Mouse (Mus musculus) midbrain, embryonic 13.5 days (tissue): ENCODE measurements around the gene Idh2. TPM values are rescaled to one million over a fixed set of nuclear protein-coding genes. Genes with fewer than 3 reads are reported as not detected.

ENCODE experiments used
- ATAC-seq: fragments of 200-750 bp; cut with Nextera tagmentation; 2 replicates; pipeline ENCODE4 v1.8.0; 2017; ENCODE audit warnings: mild to moderate bottlenecking, moderate TSS enrichment, moderate library complexity
- H3K27ac ChIP-seq: fragments of 300-500 bp; sonication (generic); 2 replicates; pipeline ENCODE4 v1.5.1; 2015; ENCODE audit warnings: inconsistent platforms, mild to moderate bottlenecking, moderate library complexity
- H3K27me3 ChIP-seq: fragments of 300-500 bp; sonication (generic); 2 replicates; pipeline ENCODE4 v1.6.1; 2015; ENCODE audit warnings: mild to moderate bottlenecking, inconsistent platforms
- H3K36me3 ChIP-seq: fragments of 300-500 bp; sonication (generic); 2 replicates; pipeline ENCODE4 v1.6.1; 2015; ENCODE audit warnings: mild to moderate bottlenecking, inconsistent platforms
- H3K4me1 ChIP-seq: fragments of 300-500 bp; sonication (generic); replicated peaks from 2 replicates; pipeline ENCODE4 v1.6.1; 2015; ENCODE audit warnings: inconsistent platforms
- H3K4me2 ChIP-seq: fragments of 300-500 bp; sonication (generic); replicated peaks from 2 replicates; pipeline ENCODE4 v1.6.1; 2015; ENCODE audit warnings: moderate library complexity, mild to moderate bottlenecking, inconsistent platforms
- H3K4me3 ChIP-seq: fragments of 300-500 bp; sonication (generic); replicated peaks from 2 replicates; pipeline ENCODE4 v1.5.1; 2015; ENCODE audit warnings: mild to moderate bottlenecking, inconsistent platforms
- H3K9ac ChIP-seq: fragments of 300-500 bp; sonication (generic); replicated peaks from 2 replicates; pipeline ENCODE4 v1.6.1; 2015; ENCODE audit warnings: mild to moderate bottlenecking, inconsistent platforms
- H3K9me3 ChIP-seq: fragments of 300-500 bp; sonication (generic); 2 replicates; pipeline ENCODE4 v1.6.1; 2016; ENCODE audit warnings: mild to moderate bottlenecking, inconsistent platforms
- WGBS: fragments of 180-500 bp; shearing (Covaris S2); methylation state at CpG from one replicate; pipeline ENCODE4 v1.1.7; 2015; 5-methylcytosine and 5-hydroxymethylcytosine counted together
- polyA plus RNA-seq: library from polyadenylated mRNA; unstranded; fragments of >200 nt; fragmentation: Nextera tagmentation; extraction: Ambion mirVana; gene quantifications from 2 replicates; pipeline ENCODE4 v1.2.1, GENCODE M21; 2015

The Idh2 gene
- polyA plus RNA-seq, 1 experiment from 2014 or later, result 296 TPM

- Histone ChIP-seq H3K27me3 (no peaks in the 10 kb centered on the region), H3K9ac (no peak overlapping the region), H3K9me3 (no peaks in the 10 kb centered on the region), H3K4me3 (no peak overlapping the region), H3K4me2 (no peak overlapping the region), H3K36me3 (peaks cover 98% of the 10 kb centered on the region), H3K4me1 (peaks cover 3% of the 10 kb centered on the region; the same call in 1 of the 2 replicates), H3K27ac (no peak overlapping the region)
- 73% methylated on average over 5 of the region's 5 CpGs for WGBS
- ATAC-seq, result no peak
These were observed 20.7 kb downstream of the Idh2 start for GRCm38 (mm10) chr7:80094481-80094880.

GRCm38 (mm10) chr7:80092351-80093046, 22.7 kb downstream of the Idh2 start:
- no peaks in the 10 kb centered on the region for H3K27me3 ChIP-seq
- no peak overlapping the region for H3K4me3 ChIP-seq
- H3K27ac ChIP-seq, result peak overlapping the region; percentile 20; the same call in 1 of the 2 replicates
- peaks cover 3% of the 10 kb centered on the region; the same call in 1 of the 2 replicates for H3K4me1 ChIP-seq
- 82% methylated on average over 9 of the region's 9 CpGs for WGBS
- H3K9me3 ChIP-seq, result no peaks in the 10 kb centered on the region
- peaks cover 97% of the 10 kb centered on the region for H3K36me3 ChIP-seq
- no peak overlapping the region for H3K4me2 ChIP-seq
- 0 out of 2 replicates have a peak, but pooled peaks have one; percentile 27 for ATAC-seq
- no peak overlapping the region for H3K9ac ChIP-seq

- no peaks in the 10 kb centered on the region for H3K27me3 ChIP-seq
- H3K4me1 ChIP-seq, result peaks cover 3% of the 10 kb centered on the region; the same call in 1 of the 2 replicates
- no peak overlapping the region for H3K27ac ChIP-seq
- no peaks in the 10 kb centered on the region for H3K9me3 ChIP-seq
- no peak overlapping the region for H3K4me2 ChIP-seq
- ATAC-seq, result no peak
- H3K4me3 ChIP-seq, result no peak overlapping the region
- H3K36me3 ChIP-seq, result peaks cover 97% of the 10 kb centered on the region
- H3K9ac ChIP-seq, result no peak overlapping the region
- WGBS, result 88% methylated on average over 4 of the region's 4 CpGs
These were observed 23.4 kb downstream of the Idh2 start for GRCm38 (mm10) chr7:80091866-80092210.

DNA sequence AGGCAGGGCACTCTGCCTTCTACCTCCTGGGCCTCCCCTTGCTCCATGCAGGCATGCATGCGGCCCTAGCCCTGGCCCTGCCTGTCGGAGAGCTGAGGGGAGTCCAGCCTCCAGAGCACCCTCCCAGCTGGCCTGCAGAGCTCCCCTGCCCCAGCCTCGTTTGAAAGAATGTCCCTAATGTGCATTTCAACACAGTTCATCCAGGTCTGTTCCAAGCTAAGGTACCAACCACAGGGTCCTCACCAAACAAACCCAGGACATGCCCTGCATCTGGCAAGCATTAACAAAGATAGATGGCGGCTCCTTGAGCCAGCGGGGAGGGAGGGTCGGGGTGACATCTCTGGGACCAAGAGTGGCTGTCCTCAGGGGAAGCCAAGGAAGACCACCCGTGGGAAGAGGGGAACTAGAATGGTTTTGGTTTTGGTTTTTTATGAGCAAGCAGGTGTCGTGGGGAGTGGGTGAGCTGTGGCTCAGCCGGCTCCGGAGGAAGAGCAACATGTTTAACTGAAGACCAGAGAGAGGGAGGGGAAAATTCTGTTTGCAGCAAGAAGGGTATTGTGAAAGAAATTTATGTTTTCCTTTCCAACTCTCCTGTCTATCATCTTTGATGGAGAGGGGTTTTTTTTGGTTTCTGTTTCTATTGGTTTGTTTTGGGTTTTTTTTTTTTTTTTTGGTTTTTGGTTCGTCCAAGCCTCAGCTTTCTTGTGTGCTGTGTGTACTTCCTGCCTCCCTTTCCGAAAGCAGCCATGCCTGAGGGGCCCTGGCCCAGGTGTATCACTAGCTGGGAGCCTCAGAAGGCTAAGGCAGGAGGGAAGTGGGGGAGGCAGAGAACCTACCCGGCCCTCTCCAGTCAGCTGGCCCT, 24.0 kb downstream of the Idh2 start:
- ATAC-seq, result no peak
- WGBS, result 74% methylated on average over 13 of the region's 13 CpGs
- no peak overlapping the region for H3K4me2 ChIP-seq
- no peaks in the 10 kb centered on the region for H3K9me3 ChIP-seq
- no peak overlapping the region for H3K27ac ChIP-seq
- peaks cover 3% of the 10 kb centered on the region; the same call in 1 of the 2 replicates for H3K4me1 ChIP-seq
- peaks cover 97% of the 10 kb centered on the region for H3K36me3 ChIP-seq
- no peak overlapping the region for H3K4me3 ChIP-seq
- H3K27me3 ChIP-seq, result no peaks in the 10 kb centered on the region
- H3K9ac ChIP-seq, result no peak overlapping the region

DNA sequence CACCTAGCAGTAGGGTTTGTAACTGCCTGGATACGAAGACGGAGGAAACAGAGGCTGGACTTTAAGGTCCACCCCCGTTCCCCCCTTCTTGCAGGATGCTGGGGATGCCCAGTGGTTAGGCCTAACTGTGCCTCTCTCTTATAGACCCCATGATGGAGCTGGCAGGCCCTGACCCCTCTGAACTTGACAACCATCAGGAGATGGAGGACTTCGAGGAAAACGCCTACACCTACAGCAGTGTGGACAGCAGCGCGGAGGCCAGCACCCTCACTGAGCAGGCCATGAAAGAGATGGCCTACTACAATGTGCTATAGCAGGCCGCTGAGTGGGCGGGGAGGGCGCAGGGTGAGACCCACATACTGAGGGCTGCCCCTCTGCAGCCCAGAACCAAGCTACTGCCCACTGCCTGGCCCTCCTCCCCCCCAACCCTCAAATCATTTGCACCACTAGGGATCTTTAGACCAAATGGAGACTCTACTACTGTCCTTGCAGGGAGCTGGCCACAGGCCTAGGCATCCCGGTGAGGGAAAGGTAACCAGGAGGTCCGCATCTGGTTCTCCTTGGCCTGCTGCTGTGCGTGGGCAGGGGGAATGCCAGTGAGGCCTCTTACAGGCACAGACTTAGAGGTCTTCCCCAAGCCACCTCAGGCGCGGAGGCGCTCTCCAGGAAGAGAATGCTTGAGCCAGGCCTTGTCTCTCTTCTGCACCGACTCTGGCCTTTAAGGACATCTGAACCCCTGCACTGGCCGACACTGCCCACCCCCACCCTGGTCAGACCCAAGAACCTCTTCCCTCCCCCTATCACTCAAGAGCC, 24.8 kb downstream of the Idh2 start:
- Histone ChIP-seq H3K4me1 (peaks cover 3% of the 10 kb centered on the region; the same call in 1 of the 2 replicates), H3K4me3 (no peak overlapping the region), H3K36me3 (peaks cover 95% of the 10 kb centered on the region), H3K27ac (no peak overlapping the region), H3K9ac (no peak overlapping the region), H3K27me3 (no peaks in the 10 kb centered on the region), H3K9me3 (no peaks in the 10 kb centered on the region), H3K4me2 (no peak overlapping the region)
- ATAC-seq, result peak; percentile 24; the same call in 1 of the 2 replicates
- WGBS, result 87% methylated on average over 18 of the region's 18 CpGs

- Histone ChIP-seq H3K9ac (no peak overlapping the region), H3K4me2 (no peak overlapping the region), H3K27ac (no peak overlapping the region), H3K36me3 (peaks cover 81% of the 10 kb centered on the region), H3K9me3 (no peaks in the 10 kb centered on the region), H3K4me1 (peaks cover 6% of the 10 kb centered on the region; the same call in 1 of the 2 replicates), H3K27me3 (no peaks in the 10 kb centered on the region), H3K4me3 (no peak overlapping the region)
- 90% methylated on average over 9 of the region's 9 CpGs for WGBS
- no peak for ATAC-seq
These were observed 27.0 kb downstream of the Idh2 start for GRCm38 (mm10) chr7:80088191-80088590.

GRCm38 (mm10) chr7:80085970-80086715, 29.0 kb downstream of the Idh2 start:
- Histone ChIP-seq H3K27me3 (no peaks in the 10 kb centered on the region), H3K27ac (no peak overlapping the region), H3K9ac (no peak overlapping the region), H3K4me1 (0 out of 2 replicates have a peak, but pooled peaks cover 3% of the 10 kb centered on the region), H3K9me3 (no peaks in the 10 kb centered on the region), H3K36me3 (peaks cover 82% of the 10 kb centered on the region), H3K4me3 (no peak overlapping the region), H3K4me2 (no peak overlapping the region)
- 88% methylated on average over 33 of the region's 33 CpGs for WGBS
- no peak for ATAC-seq

- Histone ChIP-seq H3K9me3 (no peaks in the 10 kb centered on the region), H3K4me1 (peaks cover 12% of the 10 kb centered on the region; the same call in 1 of the 2 replicates), H3K27ac (no peak overlapping the region), H3K36me3 (peaks cover 69% of the 10 kb centered on the region), H3K9ac (no peak overlapping the region), H3K4me3 (no peak overlapping the region), H3K4me2 (no peak overlapping the region), H3K27me3 (no peaks in the 10 kb centered on the region)
- peak; percentile 74 for ATAC-seq
- WGBS, result 62% methylated on average over 7 of the region's 7 CpGs
These were observed 30.7 kb downstream of the Idh2 start for GRCm38 (mm10) chr7:80084484-80084931.

- Histone ChIP-seq H3K27ac (no peak overlapping the region), H3K36me3 (peaks cover 43% of the 10 kb centered on the region), H3K9me3 (no peaks in the 10 kb centered on the region), H3K4me1 (peaks cover 35% of the 10 kb centered on the region), H3K9ac (no peak overlapping the region), H3K4me2 (no peak overlapping the region), H3K27me3 (no peaks in the 10 kb centered on the region), H3K4me3 (no peak overlapping the region)
- no peak for ATAC-seq
- WGBS, result 94% methylated on average over 42 of the region's 42 CpGs
These were observed 33.3 kb downstream of the Idh2 start for GRCm38 (mm10) chr7:80081586-80082554.

DNA sequence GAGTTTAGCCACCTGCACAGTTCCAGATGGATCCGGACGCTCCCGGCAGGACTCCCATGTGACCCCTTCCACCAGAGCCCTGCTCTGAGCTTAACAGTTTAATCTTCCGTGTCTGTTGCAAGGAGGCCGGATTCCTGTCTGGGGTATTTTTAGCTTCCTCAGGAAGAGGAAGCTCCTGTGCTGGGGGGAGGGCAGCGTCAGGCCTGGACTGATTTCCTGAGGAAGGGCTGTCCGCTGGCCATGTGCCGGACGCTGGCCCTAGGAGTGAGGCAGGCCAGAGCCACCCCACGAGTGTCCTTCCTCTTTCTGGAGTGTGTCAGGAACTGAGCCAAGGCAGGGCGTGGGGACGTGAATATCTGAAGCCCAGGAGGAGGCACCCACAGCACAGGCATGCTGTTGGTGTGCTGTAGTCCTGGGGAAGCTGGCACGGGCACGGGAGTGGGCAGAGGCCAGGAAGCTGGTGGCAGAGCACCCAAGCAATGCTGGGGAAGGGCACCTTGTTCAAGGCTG, 36.3 kb downstream of the Idh2 start:
- no peak overlapping the region for H3K4me3 ChIP-seq
- H3K36me3 ChIP-seq, result peaks cover 29% of the 10 kb centered on the region
- no peak for ATAC-seq
- peak overlapping the region; percentile 67 for H3K27ac ChIP-seq
- H3K4me2 ChIP-seq, result no peak overlapping the region
- 45% methylated on average over 14 of the region's 14 CpGs for WGBS
- H3K27me3 ChIP-seq, result no peaks in the 10 kb centered on the region
- peaks cover 61% of the 10 kb centered on the region for H3K4me1 ChIP-seq
- no peaks in the 10 kb centered on the region for H3K9me3 ChIP-seq
- H3K9ac ChIP-seq, result peak overlapping the region; percentile 50; the same call in 1 of the 2 replicates
